In genomic region chr8:117963426-117963825, GRCm38 (mm10) we compare ENCODE assay signal across 20 mouse cellular contexts.
DNase-seq lines count a peak whose midpoint lies in the region; ATAC-seq and TF ChIP-seq lines count a peak whose summit lies in the region.
"Had no signal": no experiment of that assay in that cellular context is flagged by ENCODE, and none has a peak within 500 bp of the region (broad histone marks: within the 10 kb centered on the region; RNA-seq: fewer than 3 reads in every experiment).

No protein-coding gene starts in this region.

- no peak overlapping the region for H3K4me3 ChIP-seq in midbrain, postnatal 0 days (ENCODE audit: low read depth, low read length)
- no peak overlapping the region for H3K4me3 ChIP-seq in midbrain, embryonic 10.5 days
- H3K4me3 ChIP-seq in forebrain, embryonic 10.5 days: no peak overlapping the region
- H3K4me3 ChIP-seq: limb, embryonic 15.5 days; lung, embryonic 15.5 days had no signal

- no peak for TF ChIP-seq CTCF in midbrain, postnatal 0 days (IDR thresholded peaks at IDR 0.05)

- ATAC-seq in midbrain, postnatal 0 days (ENCODE audit: low FRiP score): no peak
- ATAC-seq: activated CD4-positive, CD25-positive, alpha-beta regulatory T cell, adult 4 months; forebrain, embryonic 14.5 days; midbrain, embryonic 16.5 days had no signal

- H3K36me3 ChIP-seq in midbrain, postnatal 0 days (ENCODE audit: insufficient read depth, low read length): no peaks in the 10 kb centered on the region
- no peaks in the 10 kb centered on the region for H3K36me3 ChIP-seq in midbrain, embryonic 10.5 days
- no peaks in the 10 kb centered on the region for H3K36me3 ChIP-seq in forebrain, embryonic 10.5 days (replicated peaks)
- H3K36me3 ChIP-seq: limb, embryonic 15.5 days; lung, embryonic 15.5 days had no signal

- no peak overlapping the region for H3K9ac ChIP-seq in midbrain, postnatal 0 days (replicated peaks; ENCODE audit: low read length, poor library complexity, severe bottlenecking)
- H3K9ac ChIP-seq: limb, embryonic 15.5 days; liver, embryonic 14.5 days; lung, embryonic 15.5 days had no signal

- H3K4me1 ChIP-seq in midbrain, postnatal 0 days (ENCODE audit: insufficient read depth, low read length): no peaks in the 10 kb centered on the region
- no peaks in the 10 kb centered on the region for H3K4me1 ChIP-seq in midbrain, embryonic 10.5 days
- H3K4me1 ChIP-seq in forebrain, embryonic 10.5 days: 0 out of 2 replicates have a peak, but pooled peaks cover 4% of the 10 kb centered on the region
- H3K4me1 ChIP-seq: limb, embryonic 15.5 days; lung, embryonic 15.5 days had no signal

- WGBS in midbrain, postnatal 0 days: 83% methylated on average over 13 of the region's 13 CpGs
- WGBS in midbrain, embryonic 10.5 days: 92% methylated on average over 13 of the region's 13 CpGs
- WGBS in forebrain, embryonic 10.5 days: 93% methylated on average over 13 of the region's 13 CpGs

- no peak overlapping the region for H3K4me2 ChIP-seq in midbrain, postnatal 0 days (ENCODE audit: low read depth, low read length, poor library complexity, severe bottlenecking)
- H3K4me2 ChIP-seq: heart, embryonic 11.5 days; limb, embryonic 15.5 days; lung, embryonic 15.5 days had no signal

- no peaks in the 10 kb centered on the region for H3K27me3 ChIP-seq in midbrain, postnatal 0 days (ENCODE audit: insufficient read depth, low read length)
- H3K27me3 ChIP-seq in midbrain, embryonic 10.5 days (ENCODE audit: low read depth, poor library complexity, severe bottlenecking): no peaks in the 10 kb centered on the region
- H3K27me3 ChIP-seq in forebrain, embryonic 10.5 days (ENCODE audit: poor library complexity, severe bottlenecking): no peaks in the 10 kb centered on the region
- H3K27me3 ChIP-seq: limb, embryonic 15.5 days; lung, embryonic 15.5 days had no signal

- H3K27ac ChIP-seq in midbrain, postnatal 0 days (ENCODE audit: low read depth, low read length): no peak overlapping the region
- H3K27ac ChIP-seq in midbrain, embryonic 10.5 days (replicated peaks): no peak overlapping the region
- H3K27ac ChIP-seq in forebrain, embryonic 10.5 days: no peak overlapping the region
- H3K27ac ChIP-seq: limb, embryonic 15.5 days; liver, embryonic 14.5 days; lung, embryonic 15.5 days; stomach, postnatal 0 days had no signal

- H3K9me3 ChIP-seq in midbrain, postnatal 0 days (ENCODE audit: low read length): no peaks in the 10 kb centered on the region
- H3K9me3 ChIP-seq in midbrain, embryonic 10.5 days (replicated peaks): peaks cover 4% of the 10 kb centered on the region; the same call in 1 of the 2 replicates
- H3K9me3 ChIP-seq in forebrain, embryonic 10.5 days: 0 out of 2 replicates have a peak, but pooled peaks cover 6% of the 10 kb centered on the region
- H3K9me3 ChIP-seq: limb, embryonic 15.5 days; lung, embryonic 15.5 days had no signal

- DNase-seq in midbrain, postnatal 0 days (ENCODE audit: low spot score): peak; percentile 52
- DNase-seq in midbrain, embryonic 10.5 days (ENCODE audit: low spot score): no peak
- peak; percentile 65 for DNase-seq in cerebellum, adult 11-12 months
- peak; percentile 69 for DNase-seq in cerebellum, adult 9-11 months
- no peak for DNase-seq in adrenal gland, adult 18-20 months (ENCODE audit: low spot score in 2 of 2)
- no peak for DNase-seq in forebrain, embryonic 10.5 days (ENCODE audit: extremely low spot score, low spot score)
- DNase-seq in spleen, postnatal 4 days (ENCODE audit: low spot score in 2 of 2): no peak
- DNase-seq: adrenal gland, postnatal 10 days; kidney, adult 11 months; layer of hippocampus, adult 9-11 months; lung, postnatal 36 days; thymus, adult 2 months had no signal

Comparison
In these comparisons a context has a peak if more than half of its experiments do, and no peak if none do; other contexts are left out.
1. DNase-seq: peak in midbrain, postnatal 0 days (single experiment), cerebellum, adult 11-12 months (single experiment) and cerebellum, adult 9-11 months (single experiment); none in midbrain, embryonic 10.5 days (single experiment), adrenal gland, adult 18-20 months (0 of 2), forebrain, embryonic 10.5 days (single experiment) and spleen, postnatal 4 days (0 of 2).